Mouse (Mus musculus): Measurements from ENCODE around the gene Gm29666. TPM values are rescaled to one million over a fixed set of nuclear protein-coding genes. Genes with fewer than 3 reads are reported as not detected.
A peak's percentile ranks its signal among the peaks of the same experiment; 100 is the strongest.

The Gm29666 gene
- 0.90 and 0.98 TPM in 2 replicates for polyA plus RNA-seq (2016; fragmentation: Nextera tagmentation; extraction: Ambion mirVana)

DNA sequence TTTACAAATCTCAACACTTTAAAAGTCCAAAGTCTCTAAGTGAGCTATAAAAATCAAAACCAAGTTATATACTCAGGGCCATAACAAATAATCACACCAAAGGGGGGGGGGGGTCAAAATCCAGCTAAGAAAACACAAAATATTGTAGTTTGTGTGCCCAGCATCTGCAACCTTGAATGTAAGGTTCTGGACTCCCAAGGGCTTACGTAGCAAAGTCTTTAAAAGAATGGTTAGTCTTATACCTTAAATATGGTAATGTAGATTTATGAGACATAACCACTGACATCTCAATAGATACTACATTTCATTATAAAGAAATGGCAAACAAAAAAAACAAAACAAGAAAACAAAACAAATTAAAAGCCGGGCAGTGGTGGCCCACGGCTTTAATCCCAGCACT lies at the start of gene Gm29666:
Gene Gm29666, minus strand, starts transcription at position 101 of the 400 bp plus-strand sequence.
- no peak for ATAC-seq (ENCODE audit: low FRiP score, low read depth)
- Histone ChIP-seq H3K4me2 (replicated peaks) (no peak within 1 kb of the TSS), H3K4me1 (peaks cover 18% of the 10 kb centered on the region), H3K27me3 (replicated peaks) (no peaks in the 10 kb centered on the region), H3K4me3 (no peak within 1 kb of the TSS), H3K9me3 (no peaks in the 10 kb centered on the region), H3K27ac (no peak within 1 kb of the TSS), H3K36me3 (no peaks in the 10 kb centered on the region), H3K9ac (no peak within 1 kb of the TSS)
- WGBS = 92% methylated on average over 3 of the region's 3 CpGs

DNA sequence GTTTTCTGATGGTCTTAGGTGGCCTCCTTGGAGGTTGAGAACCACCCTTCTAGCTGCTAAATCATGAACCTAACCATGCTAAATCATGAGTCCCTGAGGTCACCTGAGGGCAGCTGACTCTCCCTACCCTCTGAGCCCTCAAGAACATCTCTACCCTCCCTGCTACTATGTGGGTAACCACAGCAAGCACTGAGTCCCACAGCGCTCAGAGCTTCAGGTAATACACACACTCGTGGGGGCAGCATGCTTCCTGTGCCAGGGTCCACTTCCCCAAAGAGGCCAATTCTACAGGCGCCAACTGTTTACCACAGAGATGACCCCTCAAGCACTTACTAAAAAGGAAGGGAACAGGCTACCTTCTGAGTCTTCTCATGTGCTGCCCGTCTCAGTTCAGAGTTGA lies 48.7 kb upstream of the Gm29666 start:
- no peak overlapping the region for H3K9ac ChIP-seq
- H3K4me3 ChIP-seq = no peak overlapping the region
- no peak overlapping the region for H3K27ac ChIP-seq
- 91% methylated on average over 4 of the region's 4 CpGs for WGBS
- no peaks in the 10 kb centered on the region for H3K27me3 ChIP-seq (replicated peaks)
- H3K36me3 ChIP-seq = peaks cover 4% of the 10 kb centered on the region; the same call in 1 of the 2 replicates
- no peaks in the 10 kb centered on the region for H3K9me3 ChIP-seq
- no peak for ATAC-seq (ENCODE audit: low FRiP score, low read depth)
- peaks cover 9% of the 10 kb centered on the region for H3K4me1 ChIP-seq
- H3K4me2 ChIP-seq (replicated peaks) = no peak overlapping the region

DNA sequence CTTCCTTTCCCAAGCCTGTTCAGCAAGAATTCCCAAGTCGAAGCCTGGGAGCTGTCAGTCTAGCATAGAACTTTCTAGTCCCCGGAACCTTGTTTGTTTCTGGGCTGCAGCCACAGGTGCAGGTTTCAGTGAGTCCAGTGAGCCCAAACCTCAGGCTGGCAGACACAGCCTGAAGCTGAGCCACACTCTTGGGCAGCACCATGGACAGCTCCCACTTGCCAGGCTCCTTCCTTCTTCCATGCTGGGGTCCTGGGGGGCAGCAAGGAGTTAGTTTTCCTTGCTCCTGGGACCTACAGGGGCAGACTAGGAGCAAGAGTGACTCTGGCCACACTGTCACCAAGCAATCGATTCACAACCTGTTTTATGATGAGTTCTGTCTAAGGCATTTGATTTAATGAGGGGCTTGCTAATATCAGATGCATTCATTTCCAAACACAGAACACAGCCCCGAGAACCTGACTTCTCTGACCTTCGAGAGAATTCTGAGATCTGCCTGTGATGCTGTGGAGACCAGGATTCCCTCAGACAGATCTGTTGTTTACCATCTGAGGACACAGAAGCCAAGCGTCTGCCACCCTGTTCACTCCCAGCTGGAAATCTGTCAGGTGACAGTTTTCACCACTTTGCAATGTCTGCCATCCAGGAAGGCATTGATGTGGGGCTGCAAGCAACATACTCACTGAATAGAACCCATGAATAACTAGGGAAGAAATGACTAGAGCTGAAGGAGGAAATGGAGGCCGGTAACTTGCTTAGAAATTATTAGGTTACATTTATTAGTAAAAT lies 45.9 kb upstream of the Gm29666 start:
- ATAC-seq (ENCODE audit: low FRiP score, low read depth) = no peak
- Histone ChIP-seq H3K4me1 (peaks cover under 1% of the 10 kb centered on the region; the same call in 1 of the 2 replicates), H3K36me3 (peaks cover 4% of the 10 kb centered on the region; the same call in 1 of the 2 replicates), H3K27ac (no peak overlapping the region), H3K4me2 (replicated peaks) (no peak overlapping the region), H3K9me3 (no peaks in the 10 kb centered on the region), H3K4me3 (no peak overlapping the region), H3K27me3 (replicated peaks) (no peaks in the 10 kb centered on the region), H3K9ac (no peak overlapping the region)
- 66% methylated on average over 7 of the region's 7 CpGs for WGBS

DNA sequence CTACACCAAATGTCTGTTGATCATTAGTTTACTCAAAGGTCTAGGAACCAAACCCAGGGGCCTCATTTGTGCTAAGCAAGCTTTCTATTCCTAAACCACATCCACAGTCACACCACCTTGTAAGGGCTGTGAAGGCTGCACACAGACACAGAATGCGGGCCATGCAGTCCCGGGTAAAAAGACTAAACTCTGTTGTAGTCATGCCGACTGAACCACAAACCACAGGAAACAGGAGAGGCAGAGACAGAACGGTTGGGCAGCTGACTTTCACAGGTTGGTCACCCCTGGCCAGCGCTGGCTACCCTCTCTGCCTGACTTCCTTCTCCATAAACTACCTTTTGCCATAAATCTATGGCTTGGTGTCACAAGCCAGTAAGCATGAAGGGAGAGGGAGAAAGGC lies 44.9 kb upstream of the Gm29666 start:
- Histone ChIP-seq H3K9me3 (no peaks in the 10 kb centered on the region), H3K36me3 (no peaks in the 10 kb centered on the region), H3K4me3 (no peak overlapping the region), H3K27ac (no peak overlapping the region), H3K4me1 (peaks cover 5% of the 10 kb centered on the region; the same call in 1 of the 2 replicates), H3K9ac (no peak overlapping the region), H3K27me3 (replicated peaks) (no peaks in the 10 kb centered on the region), H3K4me2 (replicated peaks) (no peak overlapping the region)
- ATAC-seq (ENCODE audit: low FRiP score, low read depth) = no peak
- WGBS = 84% methylated on average over 5 of the region's 5 CpGs

DNA sequence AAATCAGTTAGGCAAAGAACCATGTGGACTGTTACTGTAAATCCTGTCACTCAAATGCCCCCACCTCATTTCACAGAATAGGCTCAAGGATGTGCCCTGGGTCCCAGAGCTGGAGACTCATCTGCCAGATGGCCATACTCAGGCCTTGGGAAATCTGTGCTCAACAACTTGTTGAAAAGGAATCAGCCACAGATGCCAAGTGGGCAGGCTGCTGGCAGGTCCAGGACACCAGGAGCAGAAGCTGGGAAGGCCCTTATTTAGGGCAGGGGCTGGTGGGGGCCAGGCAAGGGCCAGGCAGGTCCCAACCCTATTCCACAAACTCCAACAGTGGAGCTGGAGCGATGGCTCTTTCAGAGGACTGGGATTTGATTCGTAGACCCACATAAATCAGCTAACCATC lies 42.7 kb upstream of the Gm29666 start:
- no peaks in the 10 kb centered on the region for H3K27me3 ChIP-seq (replicated peaks)
- peaks cover 20% of the 10 kb centered on the region for H3K4me1 ChIP-seq
- peaks cover 3% of the 10 kb centered on the region; the same call in 1 of the 2 replicates for H3K36me3 ChIP-seq
- 83% methylated on average over 2 of the region's 2 CpGs for WGBS
- H3K4me2 ChIP-seq (replicated peaks) = no peak overlapping the region
- ATAC-seq (ENCODE audit: low FRiP score, low read depth) = no peak
- no peak overlapping the region for H3K27ac ChIP-seq
- no peak overlapping the region for H3K9ac ChIP-seq
- no peaks in the 10 kb centered on the region for H3K9me3 ChIP-seq
- no peak overlapping the region for H3K4me3 ChIP-seq

DNA sequence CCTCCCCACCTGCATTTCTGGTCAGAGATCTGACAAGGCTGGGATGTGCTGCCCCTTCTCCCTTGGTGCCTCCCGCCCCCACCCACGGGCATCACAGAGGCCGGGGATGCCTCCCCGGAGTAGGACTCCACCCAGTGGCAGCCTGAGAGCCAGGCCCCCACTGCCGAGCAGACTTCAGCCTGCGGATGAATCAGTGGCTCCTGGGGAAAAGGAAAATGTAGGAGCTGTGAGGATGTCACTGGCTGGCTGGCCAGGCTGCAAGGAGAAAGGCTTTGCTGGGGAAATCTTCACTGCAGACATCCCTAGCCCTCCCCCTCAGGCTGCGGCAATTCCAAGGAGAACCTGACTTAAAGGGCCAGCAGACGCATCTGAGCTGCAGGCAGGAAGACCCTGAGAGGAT lies 40.9 kb upstream of the Gm29666 start:
- Histone ChIP-seq H3K27me3 (replicated peaks) (no peaks in the 10 kb centered on the region), H3K4me3 (no peak overlapping the region), H3K36me3 (peaks cover 10% of the 10 kb centered on the region), H3K9ac (0 out of 2 replicates have a peak overlapping the region, but pooled peaks have one; percentile 26), H3K27ac (no peak overlapping the region), H3K4me2 (replicated peaks) (no peak overlapping the region), H3K4me1 (peaks cover 21% of the 10 kb centered on the region), H3K9me3 (no peaks in the 10 kb centered on the region)
- 30% methylated on average over 8 of the region's 8 CpGs for WGBS
- ATAC-seq (ENCODE audit: low FRiP score, low read depth) = no peak

DNA sequence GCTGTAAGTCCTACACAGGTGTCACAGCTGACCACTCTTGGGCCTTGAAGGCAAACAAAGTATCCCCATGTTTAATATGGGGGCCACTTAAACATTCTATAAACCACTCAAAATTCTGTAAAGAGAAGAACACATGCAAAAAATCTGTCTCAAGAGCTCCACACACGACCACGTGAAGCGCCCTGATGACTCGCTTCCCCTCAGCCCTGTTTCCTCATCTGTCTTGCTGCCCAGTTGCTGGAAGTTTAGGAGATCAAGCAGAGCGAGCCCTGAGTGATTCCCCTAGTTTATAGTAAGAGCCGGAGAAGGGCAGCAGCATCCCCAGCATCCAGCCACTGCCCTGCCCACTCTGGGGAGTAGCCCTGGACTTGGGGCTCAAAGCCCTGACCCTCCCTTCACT lies 40.1 kb upstream of the Gm29666 start:
- Histone ChIP-seq H3K9me3 (no peaks in the 10 kb centered on the region), H3K4me3 (no peak overlapping the region), H3K4me1 (peaks cover 21% of the 10 kb centered on the region), H3K4me2 (replicated peaks) (no peak overlapping the region), H3K27ac (no peak overlapping the region), H3K27me3 (replicated peaks) (no peaks in the 10 kb centered on the region), H3K9ac (no peak overlapping the region), H3K36me3 (peaks cover 18% of the 10 kb centered on the region)
- no peak for ATAC-seq (ENCODE audit: low FRiP score, low read depth)
- WGBS = 92% methylated on average over 6 of the region's 6 CpGs

DNA sequence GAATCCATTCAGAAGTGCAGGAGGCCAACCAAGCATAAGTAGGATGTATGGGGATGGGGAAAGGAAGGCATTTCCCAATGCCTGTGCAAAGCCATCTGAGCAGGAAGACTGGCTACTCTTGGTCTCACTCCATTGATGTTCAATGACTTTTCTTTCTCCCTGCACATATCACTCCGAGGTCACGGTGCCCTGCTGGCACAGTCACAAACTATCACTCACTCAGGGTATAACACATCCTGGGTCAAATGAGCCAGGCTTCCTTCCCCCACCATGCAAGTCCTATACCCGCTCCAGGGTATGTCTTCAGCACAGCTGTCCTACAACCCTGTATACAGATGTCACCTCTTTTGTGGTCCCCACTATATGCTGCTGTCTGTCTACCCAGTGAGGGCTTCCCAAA lies 38.5 kb upstream of the Gm29666 start:
- Histone ChIP-seq H3K36me3 (peaks cover 33% of the 10 kb centered on the region), H3K27me3 (replicated peaks) (no peaks in the 10 kb centered on the region), H3K27ac (no peak overlapping the region), H3K4me2 (replicated peaks) (no peak overlapping the region), H3K9me3 (no peaks in the 10 kb centered on the region), H3K4me1 (peaks cover 21% of the 10 kb centered on the region), H3K9ac (no peak overlapping the region), H3K4me3 (no peak overlapping the region)
- no peak for ATAC-seq (ENCODE audit: low FRiP score, low read depth)
- WGBS = 89% methylated on average over 3 of the region's 3 CpGs

DNA sequence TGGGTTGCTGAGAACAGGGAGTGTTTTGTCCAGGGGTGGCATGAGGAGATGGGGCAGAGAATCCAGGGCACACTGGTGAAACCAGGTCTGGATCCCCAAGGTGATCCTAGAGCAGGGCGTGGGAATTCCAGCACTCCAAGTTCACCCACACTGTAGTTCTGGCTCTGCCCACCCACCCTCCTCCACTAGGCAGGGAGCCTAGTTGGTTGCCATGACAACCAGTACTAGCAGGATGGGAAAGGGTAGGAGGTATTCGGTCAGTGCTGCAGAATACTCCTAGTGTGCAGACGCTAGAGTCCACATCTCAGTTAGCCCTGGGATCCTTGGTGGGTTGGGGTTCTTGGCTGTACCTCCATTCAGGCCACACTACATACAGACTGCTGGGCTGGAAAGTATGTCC lies 38.0 kb upstream of the Gm29666 start:
- Histone ChIP-seq H3K4me1 (peaks cover 21% of the 10 kb centered on the region), H3K9ac (no peak overlapping the region), H3K27me3 (replicated peaks) (no peaks in the 10 kb centered on the region), H3K4me2 (replicated peaks) (no peak overlapping the region), H3K36me3 (peaks cover 38% of the 10 kb centered on the region), H3K4me3 (no peak overlapping the region), H3K27ac (no peak overlapping the region), H3K9me3 (no peaks in the 10 kb centered on the region)
- 28% methylated on average over 3 of the region's 3 CpGs for WGBS
- peak; percentile 76 for ATAC-seq (ENCODE audit: low FRiP score, low read depth)

DNA sequence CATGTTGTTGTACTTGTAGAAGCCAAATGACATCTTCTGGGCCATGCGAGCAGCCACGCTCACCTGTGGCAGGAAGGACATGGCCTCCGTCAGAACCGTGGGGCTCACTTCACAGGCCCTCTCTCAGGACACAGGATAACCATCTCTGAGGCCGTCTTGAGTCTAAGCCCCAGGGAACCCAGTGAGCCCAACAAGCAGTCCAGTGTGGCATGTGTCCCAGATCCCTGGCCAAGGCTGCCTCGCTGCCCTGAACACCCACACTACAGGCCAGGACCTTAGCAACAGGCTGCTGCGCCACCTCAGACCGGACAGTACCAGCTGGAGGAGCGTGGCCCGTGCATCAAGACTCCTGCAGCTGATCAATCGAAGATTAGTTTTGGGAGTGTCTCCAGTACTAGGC lies 33.4 kb upstream of the Gm29666 start:
- H3K4me3 ChIP-seq = no peak overlapping the region
- H3K36me3 ChIP-seq = peaks cover 80% of the 10 kb centered on the region

DNA sequence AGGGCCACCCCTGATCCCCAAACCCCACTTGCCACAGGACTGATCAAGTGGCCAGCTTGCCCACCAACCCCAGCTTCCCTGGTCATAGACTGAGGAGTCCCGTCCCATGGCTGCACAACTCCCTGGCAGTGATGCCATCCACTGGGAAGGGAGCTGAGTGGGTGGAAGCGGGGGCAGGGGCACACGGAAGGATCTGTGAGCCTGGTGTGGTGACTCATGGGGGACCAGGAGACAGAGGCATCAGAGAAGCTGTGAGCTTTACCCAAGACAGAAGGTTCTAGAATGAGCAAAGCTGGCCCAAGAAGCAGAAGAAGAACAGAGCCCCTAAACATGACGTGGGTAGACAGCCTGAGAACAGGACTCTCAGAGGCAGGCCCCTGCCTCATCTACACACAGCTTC lies 30.2 kb upstream of the Gm29666 start:
- WGBS = 93% methylated on average over 4 of the region's 4 CpGs
- ATAC-seq (ENCODE audit: low FRiP score, low read depth) = no peak
- Histone ChIP-seq H3K4me3 (no peak overlapping the region), H3K9me3 (no peaks in the 10 kb centered on the region), H3K4me1 (no peaks in the 10 kb centered on the region), H3K4me2 (replicated peaks) (no peak overlapping the region), H3K27me3 (replicated peaks) (no peaks in the 10 kb centered on the region), H3K36me3 (peaks cover 79% of the 10 kb centered on the region), H3K9ac (no peak overlapping the region), H3K27ac (no peak overlapping the region)

More for the DNA sequence above, 33.4 kb upstream of the Gm29666 start:
- H3K27ac ChIP-seq = no peak overlapping the region
- ATAC-seq (ENCODE audit: low FRiP score, low read depth) = no peak
- no peaks in the 10 kb centered on the region for H3K27me3 ChIP-seq (replicated peaks)
- H3K4me1 ChIP-seq = peaks cover 8% of the 10 kb centered on the region
- no peak overlapping the region for H3K9ac ChIP-seq
- H3K9me3 ChIP-seq = no peaks in the 10 kb centered on the region
- WGBS = 93% methylated on average over 11 of the region's 11 CpGs
- H3K4me2 ChIP-seq (replicated peaks) = no peak overlapping the region

DNA sequence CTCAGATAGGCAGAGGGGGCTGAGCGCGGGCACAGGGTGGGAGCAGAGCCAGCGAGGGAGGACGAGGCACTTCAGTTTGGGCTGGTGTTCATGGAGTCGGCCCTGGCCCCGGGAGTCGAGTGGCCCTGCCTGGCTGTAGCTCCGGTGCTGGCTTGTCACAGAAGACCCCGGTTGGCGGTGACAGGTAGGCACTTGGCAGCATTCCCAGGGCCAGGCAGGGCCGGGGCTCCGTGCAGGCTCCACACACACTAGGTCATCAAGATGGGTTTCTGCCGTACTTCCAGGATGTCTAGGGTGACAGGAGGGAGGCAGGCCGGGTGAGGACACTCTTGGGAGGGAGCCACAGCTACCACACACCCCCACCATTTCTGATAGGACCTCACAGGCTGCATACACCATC lies 29.2 kb upstream of the Gm29666 start:
- no peaks in the 10 kb centered on the region for H3K9me3 ChIP-seq
- no peak overlapping the region for H3K4me3 ChIP-seq
- no peaks in the 10 kb centered on the region for H3K4me1 ChIP-seq
- no peak overlapping the region for H3K27ac ChIP-seq
- no peak for ATAC-seq (ENCODE audit: low FRiP score, low read depth)
- H3K36me3 ChIP-seq = peaks cover 68% of the 10 kb centered on the region
- no peak overlapping the region for H3K4me2 ChIP-seq (replicated peaks)
- H3K27me3 ChIP-seq (replicated peaks) = no peaks in the 10 kb centered on the region
- H3K9ac ChIP-seq = no peak overlapping the region
- 90% methylated on average over 14 of the region's 14 CpGs for WGBS

DNA sequence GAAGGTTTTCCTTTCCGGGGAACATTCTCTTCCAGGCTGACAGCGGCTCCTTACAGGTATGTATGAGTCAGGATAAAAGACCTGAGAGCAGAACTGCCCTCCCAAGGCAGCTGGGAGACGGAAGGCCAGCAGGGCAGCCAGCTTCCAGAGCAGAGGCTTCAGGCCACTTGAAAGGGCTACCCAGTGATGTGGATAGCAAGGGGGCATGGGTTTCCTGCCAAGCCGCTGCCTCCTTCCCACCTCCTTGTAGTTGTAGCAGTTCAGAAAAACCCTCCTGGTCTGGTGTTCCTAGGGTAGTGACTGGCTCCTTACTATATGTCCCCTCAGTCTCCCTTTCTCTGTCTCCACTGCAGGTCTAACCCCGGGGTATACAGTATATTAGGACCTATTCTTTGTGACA lies 24.5 kb upstream of the Gm29666 start:
- ATAC-seq (ENCODE audit: low FRiP score, low read depth) = no peak
- no peak overlapping the region for H3K27ac ChIP-seq
- 86% methylated on average over 5 of the region's 5 CpGs for WGBS
- H3K9me3 ChIP-seq = no peaks in the 10 kb centered on the region
- no peaks in the 10 kb centered on the region for H3K27me3 ChIP-seq (replicated peaks)
- H3K36me3 ChIP-seq = peaks cover 47% of the 10 kb centered on the region
- no peak overlapping the region for H3K9ac ChIP-seq
- no peak overlapping the region for H3K4me2 ChIP-seq (replicated peaks)
- H3K4me3 ChIP-seq = no peak overlapping the region
- H3K4me1 ChIP-seq = no peaks in the 10 kb centered on the region

All from neural tube, embryonic 12.5 days (tissue).